Mouse (Mus musculus) cerebellum, postnatal 10 days (tissue): ENCODE results near the gene Ldhal6b.
A peak's percentile ranks its signal among the peaks of the same experiment; 100 is the strongest.

Experiments used
- DNase-seq, 2 experiments: peaks; one replicate each; pipeline ENCODE4 v3.0.0; 2021; ENCODE audit warnings: mixed read lengths in 2 of 2

The Ldhal6b gene

GRCm38 (mm10) chr17:5407030-5407429 is 11.5 kb downstream of the Ldhal6b start:
- no peak for DNase-seq

DNA sequence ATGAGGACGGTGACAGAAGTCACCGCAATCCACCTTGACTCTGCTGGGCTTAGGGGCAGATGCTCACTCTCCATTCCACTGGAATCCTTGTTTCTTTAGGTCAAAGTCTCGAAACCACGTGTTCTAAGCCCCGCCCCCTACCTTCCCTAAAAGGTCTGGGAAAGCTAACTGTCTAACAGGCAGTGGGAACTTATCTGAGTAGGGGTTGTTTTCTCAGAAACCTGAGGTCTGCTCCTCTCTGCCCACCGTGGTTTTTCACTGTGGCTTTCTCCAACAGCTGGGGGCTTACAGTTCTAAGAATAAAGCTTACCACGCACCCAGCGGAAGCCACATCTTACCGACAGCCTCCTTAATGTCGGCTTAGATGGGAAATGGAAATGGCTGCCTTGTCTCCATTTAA is 12.0 kb downstream of the Ldhal6b start:
- DNase-seq: no peak

DNA sequence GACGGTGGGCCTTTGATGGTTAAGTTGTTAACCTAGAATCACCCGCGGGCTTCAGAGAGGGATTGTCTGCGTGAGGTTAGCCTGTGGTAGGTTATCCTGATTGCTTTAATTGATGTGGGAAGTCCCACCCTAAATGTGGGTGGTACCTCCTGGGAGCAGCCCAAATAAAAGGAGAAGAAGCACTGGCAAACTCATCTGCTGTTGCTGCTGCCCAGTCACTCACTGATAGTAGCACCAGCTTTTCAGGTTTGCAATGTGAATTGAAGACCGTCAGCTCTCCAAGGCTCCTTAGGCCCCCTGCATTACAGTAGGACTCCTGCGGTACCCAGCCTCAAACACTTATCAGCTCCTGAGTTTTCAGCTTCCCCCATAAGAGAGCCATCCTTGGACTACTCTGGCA is 14.7 kb downstream of the Ldhal6b start:
- no peak for DNase-seq

GRCm38 (mm10) chr17:5402624-5403023 is 15.9 kb downstream of the Ldhal6b start:
- DNase-seq: peak; percentile 92 to 93

GRCm38 (mm10) chr17:5402069-5402468 is 16.5 kb downstream of the Ldhal6b start:
- peak; percentile 87 to 91 for DNase-seq

DNA sequence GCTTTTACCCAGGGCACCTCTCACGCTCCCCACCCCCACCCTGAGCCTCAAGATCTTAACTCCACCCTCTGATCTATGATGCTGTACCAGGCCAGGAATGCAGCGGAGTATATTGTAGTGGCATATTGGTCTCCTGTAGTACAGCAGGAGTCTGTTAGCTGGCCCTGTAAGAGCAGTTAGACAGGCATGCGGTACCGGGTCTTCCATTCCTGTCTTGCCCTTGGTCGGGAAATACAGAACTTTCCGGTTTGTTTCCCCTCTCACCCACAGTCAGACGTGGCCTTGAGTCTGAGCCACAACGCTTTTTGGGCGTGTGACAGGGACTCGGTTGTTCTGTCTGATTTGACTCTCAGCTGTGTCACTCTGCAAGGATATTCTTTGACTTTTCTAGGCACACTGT is 17.3 kb downstream of the Ldhal6b start:
- no peak for DNase-seq

GRCm38 (mm10) chr17:5400435-5401090 is 18.0 kb downstream of the Ldhal6b start:
- DNase-seq: no peak

DNA sequence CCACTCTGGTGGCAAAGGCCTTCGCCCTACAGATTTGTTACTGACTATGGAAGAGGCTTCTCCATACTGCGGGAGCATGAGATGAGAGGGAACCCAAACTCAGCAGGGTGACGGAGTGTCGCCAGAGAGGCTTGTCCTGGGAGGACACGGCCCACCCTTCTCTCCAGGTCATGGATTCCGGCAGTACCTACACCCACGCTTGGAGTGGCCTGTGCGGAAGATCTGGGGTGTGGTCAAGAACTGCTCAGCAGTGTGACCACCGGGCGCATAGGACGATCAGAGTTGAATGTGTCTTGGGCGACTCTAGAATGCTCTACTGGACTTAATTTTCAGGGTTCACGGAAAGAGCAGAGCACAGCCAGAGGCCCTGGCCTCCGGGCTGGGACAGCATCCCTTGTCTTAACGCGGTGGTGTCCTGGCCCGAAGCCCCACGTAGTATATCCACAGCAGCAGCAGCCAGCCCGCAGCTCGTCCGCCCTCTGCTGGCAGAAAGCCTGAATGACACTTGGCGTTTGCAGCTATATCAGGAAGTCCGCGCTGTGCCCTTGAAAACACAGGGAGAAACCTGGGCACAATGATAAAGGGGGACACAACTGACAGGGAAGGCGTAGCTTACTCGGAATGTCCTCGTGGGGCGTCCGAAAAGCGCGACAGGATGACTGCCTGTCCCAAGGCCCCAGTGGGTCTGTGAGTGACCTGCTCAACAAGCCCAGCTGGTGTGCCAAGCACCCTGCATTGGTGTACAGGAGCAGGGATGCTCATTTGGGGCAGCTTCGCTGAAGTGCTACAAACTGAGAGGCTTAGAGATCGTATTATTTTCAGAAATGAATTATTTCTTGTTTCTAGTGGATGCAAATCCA is 21.2 kb downstream of the Ldhal6b start:
- peak; percentile 95 to 96 for DNase-seq

GRCm38 (mm10) chr17:5396213-5396612 is 22.4 kb downstream of the Ldhal6b start:
- DNase-seq: no peak

DNA sequence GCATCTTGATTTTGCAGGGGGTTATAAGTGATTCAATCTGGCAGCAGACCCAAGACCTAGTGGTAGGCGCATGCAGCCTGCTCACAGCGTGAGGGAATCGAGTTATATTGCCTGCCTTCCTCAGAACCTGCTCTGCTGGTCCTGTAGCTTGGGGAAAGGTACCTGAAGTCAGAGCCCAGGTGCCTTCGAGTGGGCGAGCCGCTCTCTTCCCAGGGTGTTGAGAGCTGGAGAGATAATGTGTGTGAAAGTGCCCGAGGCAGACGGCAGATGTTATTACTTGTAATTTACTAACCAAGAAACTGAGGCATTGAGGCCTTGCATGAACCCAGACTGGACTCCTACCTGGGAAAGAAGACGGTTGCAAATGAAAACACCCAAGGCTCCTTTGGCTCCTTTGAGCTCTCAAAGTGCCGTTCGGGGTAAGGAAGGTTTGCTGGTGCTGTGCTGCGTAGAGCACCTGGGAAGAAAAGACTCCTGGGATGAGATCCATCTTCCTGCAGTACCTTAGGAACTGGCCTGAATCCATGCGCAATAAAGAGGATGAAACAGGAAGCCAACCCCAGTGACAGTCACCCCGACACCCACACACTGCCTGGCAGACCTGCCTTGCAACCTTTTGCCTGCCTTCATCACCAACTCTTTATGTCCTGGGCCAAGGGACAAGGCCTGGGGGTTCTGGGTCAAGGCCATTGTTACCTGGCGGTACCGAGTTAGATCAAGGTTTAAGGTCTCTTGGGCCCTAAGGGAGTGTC is 22.9 kb downstream of the Ldhal6b start:
- DNase-seq: no peak

DNA sequence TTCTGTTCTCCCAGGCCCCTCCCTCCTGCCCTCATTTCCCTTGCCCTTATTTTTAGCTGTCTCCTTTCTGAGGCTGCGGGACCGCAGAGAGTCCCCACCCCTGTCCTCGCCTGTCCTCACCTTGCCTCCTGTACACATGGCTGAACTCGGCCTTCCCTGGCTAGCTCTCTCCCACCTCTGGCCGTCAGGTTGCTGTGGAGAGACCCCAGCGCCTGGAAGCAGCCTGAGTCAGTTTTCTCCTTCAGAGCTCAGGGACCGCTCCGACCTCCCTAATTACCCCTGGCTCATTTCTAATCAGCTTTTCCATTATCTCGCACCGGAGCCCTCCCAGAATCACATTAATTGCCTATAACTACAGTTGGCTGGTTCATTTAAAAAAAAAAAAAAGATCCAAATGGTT is 27.9 kb downstream of the Ldhal6b start:
- no peak for DNase-seq

DNA sequence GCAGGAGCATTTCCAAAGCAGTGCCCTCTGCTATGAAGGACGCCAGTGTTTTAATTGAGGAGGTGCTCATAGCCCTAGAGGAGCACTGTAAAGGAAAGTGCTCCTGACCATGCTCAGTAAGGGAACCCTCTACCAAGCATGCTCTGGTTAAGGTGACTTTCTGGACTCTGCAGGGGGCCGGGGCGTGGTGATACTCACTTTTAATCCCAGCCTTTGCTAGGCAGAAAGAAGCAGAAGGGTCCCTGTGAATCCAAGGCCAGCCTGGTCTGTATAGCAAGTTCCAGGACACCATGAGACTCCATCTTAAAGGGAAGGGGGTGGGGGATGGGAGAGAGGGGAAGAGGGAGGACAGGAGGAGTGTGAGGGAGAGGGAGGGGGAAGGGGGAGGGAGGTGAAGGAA is 30.2 kb downstream of the Ldhal6b start:
- no peak for DNase-seq

GRCm38 (mm10) chr17:5386885-5387545 is 31.6 kb downstream of the Ldhal6b start:
- peak; percentile 67 to 73 for DNase-seq

DNA sequence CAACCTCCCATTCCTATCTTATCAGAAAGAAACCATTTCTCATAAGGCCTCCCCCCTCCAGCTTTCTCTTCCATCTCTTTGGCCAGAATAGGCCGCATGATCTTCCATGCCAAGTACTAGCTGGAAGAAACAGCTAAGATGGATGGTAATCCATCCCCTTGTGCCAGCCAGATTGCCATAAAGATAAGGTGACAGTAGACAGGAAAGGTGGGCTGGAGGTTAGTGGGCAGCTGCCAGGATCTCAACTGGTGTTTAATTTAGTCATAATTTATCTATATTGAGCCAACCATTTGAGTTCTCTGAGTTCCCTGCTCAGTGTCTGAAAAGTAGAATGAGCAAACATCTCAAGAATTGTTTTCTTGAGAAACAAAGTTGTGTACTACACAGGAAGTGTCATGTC is 32.9 kb downstream of the Ldhal6b start:
- no peak for DNase-seq

DNA sequence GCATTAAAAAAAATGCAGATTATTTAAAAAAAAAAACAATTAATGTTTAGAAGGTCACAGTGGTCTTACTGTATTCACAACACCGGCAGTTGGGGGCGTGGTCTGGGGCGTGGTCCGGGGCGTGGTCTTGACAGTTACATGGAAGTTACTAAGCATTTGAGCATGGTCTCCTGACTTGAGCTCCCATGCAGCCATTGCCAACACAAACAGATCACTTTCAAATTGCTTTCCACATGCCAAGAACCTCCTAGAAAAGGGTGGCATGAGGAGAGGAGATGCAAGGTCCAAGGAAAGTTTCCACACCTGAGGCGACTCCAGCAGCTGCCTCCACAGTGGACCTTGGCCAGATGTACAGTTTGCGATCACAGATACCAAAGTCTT is 40.6 kb downstream of the Ldhal6b start:
- DNase-seq: peak; percentile 36 to 48

DNA sequence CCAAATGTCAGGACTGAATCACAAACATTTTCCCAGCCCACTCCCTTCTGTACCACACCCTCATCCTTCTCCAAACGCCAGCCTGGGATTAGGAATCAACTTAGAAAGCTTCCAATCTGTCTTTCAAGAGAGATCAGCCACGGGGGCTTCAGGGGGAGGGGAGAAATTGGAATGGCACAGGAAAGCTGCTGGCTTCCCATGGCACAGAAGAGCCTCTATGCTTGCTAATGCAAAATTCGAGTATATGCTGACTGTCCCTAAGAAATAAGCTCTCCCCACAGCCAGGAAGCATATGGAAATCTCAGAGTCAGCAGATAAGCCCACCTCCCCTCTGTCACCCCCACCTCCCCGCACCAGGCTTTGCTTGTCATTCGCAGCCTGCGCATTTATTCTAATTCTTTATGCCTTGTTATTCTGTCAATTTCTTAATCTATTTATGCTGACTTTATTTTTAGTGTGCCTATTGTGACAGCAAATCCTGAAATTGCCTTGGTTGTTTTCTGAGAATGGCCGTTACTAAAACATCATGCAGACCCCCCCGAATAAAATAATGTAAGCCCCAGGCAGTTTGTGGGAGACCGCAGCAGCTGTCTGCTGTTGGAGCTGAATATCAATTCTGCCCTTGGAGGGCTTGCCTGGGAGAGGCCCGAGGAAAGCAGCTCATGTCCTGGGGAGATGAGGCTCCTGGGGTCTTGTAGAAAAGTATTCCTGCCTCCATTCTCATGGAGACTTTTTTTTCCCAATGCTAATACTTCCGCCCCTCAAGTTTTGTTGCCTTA is 41.2 kb downstream of the Ldhal6b start:
- DNase-seq: no peak

- no peak for DNase-seq
Measured at GRCm38 (mm10) chr17:5372951-5373350, 45.6 kb downstream of the Ldhal6b start.

GRCm38 (mm10) chr17:5371521-5371920 is 47.0 kb downstream of the Ldhal6b start:
- DNase-seq: no peak

GRCm38 (mm10) chr17:5371032-5371431 is 47.5 kb downstream of the Ldhal6b start:
- no peak for DNase-seq
